Mouse (Mus musculus) stomach, postnatal 0 days (tissue): ENCODE measurements around the gene Wdr82. TPM values are rescaled to one million over a fixed set of nuclear protein-coding genes. Genes with fewer than 3 reads are reported as not detected.
A peak's percentile ranks its signal among the peaks of the same experiment; 100 is the strongest.

ENCODE experiments used
- ATAC-seq: fragments of 200-750 bp; cut with Nextera tagmentation; 2 replicates; pipeline ENCODE4 v1.8.0; 2017; ENCODE audit not compliant: low FRiP score, low TSS enrichment
- DNase-seq: peaks from one replicate; pipeline ENCODE4 v3.0.0-alpha.2; 2016; ENCODE audit warnings: low spot score
- H3K27ac ChIP-seq: fragments of 300-500 bp; sonication (generic); replicated peaks from 2 replicates; pipeline ENCODE4 v1.5.1; 2014; ENCODE audit warnings: mild to moderate bottlenecking, control low read depth
- H3K27me3 ChIP-seq: fragments of 300-500 bp; sonication (generic); 2 replicates; pipeline ENCODE4 v1.6.1; 2014; ENCODE audit warnings: low read length; ENCODE audit not compliant: control insufficient read depth, insufficient read depth
- H3K36me3 ChIP-seq: fragments of 300-500 bp; sonication (generic); 2 replicates; pipeline ENCODE4 v1.6.1; 2014; ENCODE audit warnings: low read length, mixed read lengths; ENCODE audit not compliant: control insufficient read depth, insufficient read depth
- H3K4me1 ChIP-seq: fragments of 300-500 bp; sonication (generic); replicated peaks from 2 replicates; pipeline ENCODE4 v1.6.1; 2014; ENCODE audit warnings: antibody characterized with exemption; ENCODE audit not compliant: control insufficient read depth, insufficient read depth
- H3K4me2 ChIP-seq: fragments of 300-500 bp; sonication (generic); replicated peaks from 2 replicates; pipeline ENCODE4 v1.6.1; 2014; ENCODE audit warnings: low read depth, mild to moderate bottlenecking, control low read depth, moderate library complexity
- H3K4me3 ChIP-seq: fragments of 300-500 bp; sonication (generic); 2 replicates; pipeline ENCODE4 v1.5.1; 2014; ENCODE audit warnings: low read depth, low read length, control low read depth
- H3K9ac ChIP-seq: fragments of 300-500 bp; sonication (generic); 2 replicates; pipeline ENCODE4 v1.6.1; 2014; ENCODE audit warnings: mild to moderate bottlenecking, low read length, control low read depth, mixed read lengths
- H3K9me3 ChIP-seq: fragments of 300-500 bp; sonication (generic); 2 replicates; pipeline ENCODE4 v1.6.1; 2016; ENCODE audit warnings: low read length; ENCODE audit not compliant: control insufficient read depth
- CTCF ChIP-seq: IDR thresholded peaks from 2 replicates; pipeline ENCODE4 v1.5.1; 2016; ENCODE audit warnings: antibody characterized with exemption, low read depth, mild to moderate bottlenecking, moderate library complexity
- EP300 ChIP-seq: optimal IDR thresholded peaks from 2 replicates; pipeline ENCODE3; 2016; ENCODE audit warnings: antibody characterized with exemption
- WGBS: fragments of 180-500 bp; shearing (Covaris S2); extraction: QIAGEN DNeasy Blood & Tissue Kit; methylation state at CpG from one replicate; pipeline ENCODE4 v1.1.7; 2014; 5-methylcytosine and 5-hydroxymethylcytosine counted together
- polyA plus RNA-seq: library from polyadenylated mRNA; unstranded; fragments of >200 nt; fragmentation: Nextera tagmentation; extraction: Ambion mirVana; gene quantifications from 2 replicates; pipeline ENCODE4 v1.2.1, GENCODE M21; 2015

The Wdr82 gene
- 9.1 and 10.3 TPM in 2 replicates for polyA plus RNA-seq

DNA sequence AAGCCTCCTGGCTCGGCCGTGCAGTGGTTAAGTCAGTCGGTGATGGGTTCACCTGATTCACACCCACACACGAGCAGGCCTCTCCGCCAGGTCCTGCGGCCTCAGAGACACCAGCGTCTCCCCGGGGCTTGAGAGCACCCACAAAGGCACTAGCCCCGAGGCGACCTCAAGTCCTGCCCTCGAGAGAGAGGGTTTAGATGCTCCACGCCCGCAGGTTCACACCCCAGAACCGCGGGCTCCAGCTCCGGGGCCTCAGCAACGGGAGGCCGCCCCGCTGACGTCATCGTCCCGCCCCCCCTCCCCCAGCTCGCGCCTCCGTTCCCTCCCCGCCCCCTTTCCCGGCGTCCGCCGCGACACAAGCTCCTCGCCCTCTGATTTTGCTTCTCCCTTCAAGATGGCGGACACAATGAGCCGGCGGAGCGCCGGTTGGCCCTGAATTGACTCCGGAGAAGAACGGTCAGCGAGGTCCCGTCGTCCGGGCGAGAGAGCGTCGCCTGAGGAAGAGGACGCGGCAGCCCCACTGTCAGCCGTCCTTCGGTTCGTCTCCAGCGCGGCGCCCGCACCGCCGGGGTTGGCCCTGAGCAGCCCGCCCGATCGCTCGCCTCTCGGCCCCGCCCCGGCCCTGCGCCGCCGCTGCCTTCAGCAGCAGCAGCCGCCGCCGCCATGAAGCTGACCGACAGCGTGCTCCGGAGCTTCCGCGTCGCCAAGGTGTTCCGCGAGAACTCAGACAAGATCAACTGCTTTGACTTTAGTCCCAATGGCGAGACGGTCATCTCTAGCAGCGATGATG lies at the start of gene Wdr82:
Gene Wdr82, plus strand, starts transcription at position 373 of the 790 bp plus-strand sequence.
- peak; percentile 93 for ATAC-seq
- peak within 1 kb of the TSS; percentile 94 for H3K4me3 ChIP-seq
- no peak for TF ChIP-seq CTCF
- no peak for TF ChIP-seq EP300

DNA sequence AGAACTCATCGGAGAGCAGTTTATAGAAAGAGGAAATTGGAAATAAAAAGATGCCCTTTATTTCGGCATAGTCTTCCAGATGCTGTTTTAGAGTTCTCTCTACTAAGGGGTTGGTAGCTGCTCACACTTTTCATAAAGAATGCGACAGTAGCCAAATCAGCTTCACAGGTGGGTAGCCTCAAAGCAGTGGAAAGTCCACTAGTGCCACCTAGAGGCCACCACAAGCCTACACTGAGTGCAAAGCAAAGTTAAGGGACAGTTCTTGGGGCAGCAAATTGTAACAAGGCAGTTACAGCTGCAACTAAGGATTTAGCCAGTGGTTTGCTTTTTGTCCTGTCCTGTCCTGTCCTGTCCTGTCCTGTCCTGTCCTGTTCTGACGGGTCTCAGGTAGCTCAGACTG lies 47.1 kb upstream of the Wdr82 start:
- no peak overlapping the region for H3K4me3 ChIP-seq
- H3K27ac ChIP-seq = no peak overlapping the region
- no peaks in the 10 kb centered on the region for H3K36me3 ChIP-seq
- no peak for ATAC-seq
- H3K9me3 ChIP-seq = no peaks in the 10 kb centered on the region
- peak; percentile 24 for DNase-seq
- 47% methylated on average over 4 of the region's 4 CpGs for WGBS
- H3K4me2 ChIP-seq = no peak overlapping the region
- TF ChIP-seq CTCF (peak; percentile 77), EP300 (no peak)
- H3K9ac ChIP-seq = no peak overlapping the region
- no peaks in the 10 kb centered on the region for H3K4me1 ChIP-seq
- no peaks in the 10 kb centered on the region for H3K27me3 ChIP-seq

More for the DNA sequence above, at the start of gene Wdr82:
- Histone ChIP-seq H3K4me1 (peaks cover 3% of the 10 kb centered on the region), H3K4me2 (peak within 1 kb of the TSS; percentile 84), H3K9me3 (no peaks in the 10 kb centered on the region), H3K36me3 (no peaks in the 10 kb centered on the region), H3K27me3 (no peaks in the 10 kb centered on the region), H3K9ac (peak within 1 kb of the TSS; percentile 85), H3K27ac (peak within 1 kb of the TSS; percentile 98)
- peak; percentile 98 for DNase-seq
- WGBS = under 1% methylated on average over 51 of the region's 81 CpGs

DNA sequence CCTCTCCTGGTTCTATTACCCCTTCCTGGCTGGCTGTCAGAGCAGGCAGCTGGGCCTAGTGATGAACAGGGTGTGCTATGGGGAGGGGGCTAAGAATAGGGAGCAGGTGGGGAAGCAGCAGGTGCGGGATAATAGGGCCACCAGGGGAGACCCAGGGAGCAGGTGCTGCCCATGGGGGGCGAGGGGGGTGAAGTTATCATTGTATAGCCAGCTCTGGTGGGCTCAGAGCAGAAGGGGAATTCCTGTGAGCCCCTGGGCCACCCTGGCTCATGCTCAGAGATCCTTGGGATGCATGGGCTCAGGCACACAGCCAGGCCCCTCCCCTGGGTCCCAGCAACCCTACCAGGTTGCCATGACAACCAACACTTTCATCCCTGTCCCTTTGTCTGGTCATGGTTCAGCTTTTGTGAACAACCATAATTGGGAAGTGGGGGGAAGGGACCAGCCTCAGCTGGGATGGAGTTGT lies 43.9 kb upstream of the Wdr82 start:
- Histone ChIP-seq H3K27me3 (no peaks in the 10 kb centered on the region), H3K27ac (no peak overlapping the region), H3K9me3 (no peaks in the 10 kb centered on the region), H3K36me3 (no peaks in the 10 kb centered on the region), H3K4me1 (no peaks in the 10 kb centered on the region), H3K9ac (no peak overlapping the region), H3K4me3 (no peak overlapping the region), H3K4me2 (no peak overlapping the region)
- no peak for DNase-seq
- no peak for TF ChIP-seq EP300
- no peak for TF ChIP-seq CTCF
- no peak for ATAC-seq
- 55% methylated on average over 2 of the region's 2 CpGs for WGBS

DNA sequence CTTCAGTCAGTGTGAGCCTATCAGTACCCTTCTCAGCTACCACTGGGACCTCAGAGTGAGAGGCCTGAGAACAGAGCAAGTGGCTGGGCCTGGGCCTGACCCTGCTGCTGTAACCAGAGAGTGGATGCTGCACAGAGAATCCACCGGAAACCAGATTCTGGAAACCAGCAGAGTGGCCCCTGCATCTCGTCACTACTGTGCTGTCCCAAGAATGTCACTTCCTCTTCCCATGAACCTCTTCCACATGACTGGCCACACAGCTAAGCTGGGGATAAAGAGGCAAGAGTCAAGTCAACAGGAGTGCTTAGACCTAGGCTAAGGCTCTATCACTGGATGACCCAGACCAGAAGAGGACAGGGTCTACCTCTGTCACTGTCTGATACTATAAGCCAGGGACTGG lies 41.7 kb upstream of the Wdr82 start:
- TF ChIP-seq CTCF = no peak
- TF ChIP-seq EP300 = no peak
- Histone ChIP-seq H3K27me3 (no peaks in the 10 kb centered on the region), H3K9ac (no peak overlapping the region), H3K4me3 (no peak overlapping the region), H3K9me3 (no peaks in the 10 kb centered on the region), H3K36me3 (no peaks in the 10 kb centered on the region), H3K4me2 (no peak overlapping the region), H3K27ac (no peak overlapping the region), H3K4me1 (no peaks in the 10 kb centered on the region)
- DNase-seq (no peak), ATAC-seq (no peak)
- 77% methylated on average over 2 of the region's 2 CpGs for WGBS

DNA sequence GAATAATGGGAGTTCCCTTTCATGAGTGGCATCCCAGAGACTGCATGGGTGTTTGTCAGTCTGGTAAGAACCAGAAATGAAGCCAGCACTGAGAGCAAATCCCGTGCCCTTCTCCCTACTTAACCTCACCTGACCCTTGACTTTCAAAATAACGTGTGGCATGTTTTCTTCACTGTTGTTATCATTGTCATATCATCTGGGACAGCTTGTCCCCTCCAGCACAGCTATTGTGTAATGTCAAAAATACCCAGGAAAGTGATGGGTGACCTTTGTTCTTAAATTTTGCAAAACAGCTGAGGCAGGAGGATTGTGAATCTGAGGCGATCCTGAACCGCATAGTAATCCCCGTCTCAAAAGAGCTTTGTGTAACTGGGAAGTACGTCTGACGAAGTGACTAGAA lies 40.5 kb upstream of the Wdr82 start:
- H3K27me3 ChIP-seq = no peaks in the 10 kb centered on the region
- no peaks in the 10 kb centered on the region for H3K36me3 ChIP-seq
- no peak overlapping the region for H3K4me3 ChIP-seq
- ATAC-seq (no peak), DNase-seq (no peak)
- WGBS = 78% methylated on average over 7 of the region's 7 CpGs
- TF ChIP-seq EP300 (no peak), CTCF (no peak)
- no peak overlapping the region for H3K4me2 ChIP-seq
- H3K27ac ChIP-seq = no peak overlapping the region
- no peaks in the 10 kb centered on the region for H3K9me3 ChIP-seq
- no peak overlapping the region for H3K9ac ChIP-seq
- H3K4me1 ChIP-seq = no peaks in the 10 kb centered on the region

DNA sequence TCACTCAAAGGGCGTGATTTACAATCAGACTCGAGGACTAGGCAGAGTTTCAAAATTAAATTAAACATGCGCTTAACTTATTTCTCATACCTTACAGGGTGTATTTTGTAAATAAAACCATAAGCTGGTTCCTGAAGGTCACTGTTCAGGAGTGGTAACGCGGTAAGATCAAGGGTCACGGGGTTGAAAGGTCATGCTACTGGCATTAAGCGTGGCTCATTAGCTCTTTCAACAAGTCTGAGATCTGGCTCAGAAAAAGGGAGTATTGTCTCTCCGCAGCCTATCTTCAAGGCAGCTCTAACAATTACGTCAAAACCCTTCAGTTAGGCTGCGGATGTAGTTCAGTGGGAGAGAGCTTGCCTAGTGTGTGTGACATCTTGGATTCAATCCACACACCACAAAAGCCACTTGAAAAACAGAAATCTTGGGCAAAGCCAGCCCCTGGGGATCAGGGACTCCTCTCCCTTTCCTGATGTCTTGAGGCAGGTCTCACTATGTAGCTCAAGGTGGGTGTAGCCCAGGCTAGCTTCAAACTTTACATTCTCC lies 33.0 kb upstream of the Wdr82 start:
- H3K27ac ChIP-seq = no peak overlapping the region
- H3K9me3 ChIP-seq = no peaks in the 10 kb centered on the region
- WGBS = 69% methylated on average over 10 of the region's 10 CpGs
- no peak for DNase-seq
- no peak for TF ChIP-seq CTCF
- no peak for TF ChIP-seq EP300
- no peak overlapping the region for H3K9ac ChIP-seq
- H3K4me2 ChIP-seq = no peak overlapping the region
- H3K27me3 ChIP-seq = no peaks in the 10 kb centered on the region
- no peak overlapping the region for H3K4me3 ChIP-seq
- H3K4me1 ChIP-seq = no peaks in the 10 kb centered on the region
- ATAC-seq = no peak
- H3K36me3 ChIP-seq = no peaks in the 10 kb centered on the region
